Mouse (Mus musculus): ENCODE measurements around the gene Cyp2c39.

Gene Cyp2c39

GRCm38 (mm10) chr19:39510534-39510933 is at the start of gene Cyp2c39:
Cyp2c39 (plus strand) TSS chr19:39510862.
- DNase-seq (ENCODE audit: inconsistent age in 2 of 2, low spot score in 1 of 2): no peak

- no peak for DNase-seq (ENCODE audit: inconsistent age in 2 of 2, low spot score in 1 of 2)
These were observed 47.7 kb upstream of the Cyp2c39 start, which contains the start of gene Cyp2c38 for GRCm38 (mm10) chr19:39462941-39463340. Cyp2c38 (minus strand) TSS chr19:39463075.

- DNase-seq (ENCODE audit: inconsistent age in 2 of 2, low spot score in 1 of 2): no peak
These were observed 46.7 kb upstream of the Cyp2c39 start for GRCm38 (mm10) chr19:39463923-39464322.

GRCm38 (mm10) chr19:39483961-39484360 is 26.7 kb upstream of the Cyp2c39 start:
- peak in 1 of 2 experiments; percentile 2 for DNase-seq (ENCODE audit: inconsistent age in 2 of 2, low spot score in 1 of 2)

GRCm38 (mm10) chr19:39506341-39506740 is 4.3 kb upstream of the Cyp2c39 start:
- DNase-seq (ENCODE audit: inconsistent age in 2 of 2, low spot score in 1 of 2): no peak

- no peak for DNase-seq (ENCODE audit: inconsistent age in 2 of 2, low spot score in 1 of 2)
These were observed 1.1 kb upstream of the Cyp2c39 start for GRCm38 (mm10) chr19:39509533-39509932.
